Mouse (Mus musculus) stomach, postnatal 0 days (tissue): ENCODE data around the gene Mas1. TPM values are rescaled to one million over a fixed set of nuclear protein-coding genes. Genes with fewer than 3 reads are reported as not detected.

Experiments
- ATAC-seq: fragments of 200-750 bp; cut with Nextera tagmentation; 2 replicates; pipeline ENCODE4 v1.8.0; 2017; ENCODE audit not compliant: low FRiP score, low TSS enrichment
- DNase-seq: peaks from one replicate; pipeline ENCODE4 v3.0.0-alpha.2; 2016; ENCODE audit warnings: low spot score
- H3K27ac ChIP-seq: fragments of 300-500 bp; sonication (generic); replicated peaks from 2 replicates; pipeline ENCODE4 v1.5.1; 2014; ENCODE audit warnings: mild to moderate bottlenecking, control low read depth
- H3K27me3 ChIP-seq: fragments of 300-500 bp; sonication (generic); 2 replicates; pipeline ENCODE4 v1.6.1; 2014; ENCODE audit warnings: low read length; ENCODE audit not compliant: control insufficient read depth, insufficient read depth
- H3K36me3 ChIP-seq: fragments of 300-500 bp; sonication (generic); 2 replicates; pipeline ENCODE4 v1.6.1; 2014; ENCODE audit warnings: low read length, mixed read lengths; ENCODE audit not compliant: control insufficient read depth, insufficient read depth
- H3K4me1 ChIP-seq: fragments of 300-500 bp; sonication (generic); replicated peaks from 2 replicates; pipeline ENCODE4 v1.6.1; 2014; ENCODE audit warnings: antibody characterized with exemption; ENCODE audit not compliant: control insufficient read depth, insufficient read depth
- H3K4me2 ChIP-seq: fragments of 300-500 bp; sonication (generic); replicated peaks from 2 replicates; pipeline ENCODE4 v1.6.1; 2014; ENCODE audit warnings: low read depth, mild to moderate bottlenecking, control low read depth, moderate library complexity
- H3K4me3 ChIP-seq: fragments of 300-500 bp; sonication (generic); 2 replicates; pipeline ENCODE4 v1.5.1; 2014; ENCODE audit warnings: low read depth, low read length, control low read depth
- H3K9ac ChIP-seq: fragments of 300-500 bp; sonication (generic); 2 replicates; pipeline ENCODE4 v1.6.1; 2014; ENCODE audit warnings: mild to moderate bottlenecking, low read length, control low read depth, mixed read lengths
- H3K9me3 ChIP-seq: fragments of 300-500 bp; sonication (generic); 2 replicates; pipeline ENCODE4 v1.6.1; 2016; ENCODE audit warnings: low read length; ENCODE audit not compliant: control insufficient read depth
- CTCF ChIP-seq: IDR thresholded peaks from 2 replicates; pipeline ENCODE4 v1.5.1; 2016; ENCODE audit warnings: antibody characterized with exemption, low read depth, mild to moderate bottlenecking, moderate library complexity
- EP300 ChIP-seq: optimal IDR thresholded peaks from 2 replicates; pipeline ENCODE3; 2016; ENCODE audit warnings: antibody characterized with exemption
- WGBS: fragments of 180-500 bp; shearing (Covaris S2); extraction: QIAGEN DNeasy Blood & Tissue Kit; methylation state at CpG from one replicate; pipeline ENCODE4 v1.1.7; 2014; 5-methylcytosine and 5-hydroxymethylcytosine counted together
- polyA plus RNA-seq: library from polyadenylated mRNA; unstranded; fragments of >200 nt; fragmentation: Nextera tagmentation; extraction: Ambion mirVana; gene quantifications from 2 replicates; pipeline ENCODE4 v1.2.1, GENCODE M21; 2015

Mas1 gene
- polyA plus RNA-seq, 1 experiment from 2014 or later = 0.12 TPM

DNA sequence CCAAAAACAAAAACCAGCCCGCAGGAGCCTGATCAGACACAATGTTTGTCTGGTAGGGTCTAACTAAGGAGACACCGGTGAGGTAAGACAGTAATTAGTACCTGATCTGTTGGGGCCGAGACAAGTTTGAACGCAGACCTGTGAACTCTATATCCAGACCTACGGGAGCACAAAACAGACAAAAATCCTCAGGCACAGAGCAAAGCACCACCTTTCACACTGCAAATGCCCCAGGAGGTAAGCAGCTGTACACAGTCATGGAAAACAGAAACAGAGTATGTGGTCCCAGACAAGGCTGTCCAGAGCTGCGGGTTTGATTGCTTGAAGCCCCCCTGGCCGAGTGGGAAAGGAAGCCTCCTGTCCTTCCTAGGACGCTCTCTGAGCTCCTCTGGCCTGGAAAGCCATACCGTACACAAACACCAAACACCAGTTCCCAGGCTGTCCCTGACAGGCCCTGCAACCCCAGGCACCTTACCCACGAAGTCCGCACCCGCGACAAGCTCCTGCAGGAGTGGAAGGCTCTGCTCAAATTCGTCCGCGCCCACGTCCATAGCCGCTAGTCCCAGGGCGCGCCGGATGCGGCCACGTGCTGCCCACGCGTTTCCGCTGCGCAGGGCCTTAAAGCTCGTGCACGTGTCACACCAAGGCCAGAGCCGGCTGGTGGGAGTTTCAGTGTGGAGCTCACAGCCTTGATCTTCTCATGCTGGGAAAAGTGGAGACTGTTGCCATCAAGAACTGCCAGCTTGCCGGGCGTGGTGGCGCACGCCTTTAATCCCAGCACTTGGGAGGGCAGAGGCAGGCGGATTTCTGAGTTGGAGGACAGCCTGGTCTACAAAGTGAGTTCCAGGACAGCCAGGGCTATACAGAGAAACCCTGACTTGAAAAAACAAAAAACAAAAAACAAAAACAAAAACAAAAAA is 41.7 kb upstream of the Mas1 start, which contains the start of gene Pnldc1:
Gene Pnldc1 (minus strand): TSS at position 870 of the 920 bp plus-strand sequence.
- ATAC-seq (no peak; the same call in 1 of the 2 replicates), DNase-seq (no peak)
- Histone ChIP-seq H3K4me2 (no peak within 1 kb of the TSS), H3K36me3 (no peaks in the 10 kb centered on the region; the same call in none of the 2 replicates), H3K9me3 (no peaks in the 10 kb centered on the region), H3K4me3 (no peak within 1 kb of the TSS), H3K4me1 (no peaks in the 10 kb centered on the region), H3K27me3 (no peaks in the 10 kb centered on the region), H3K27ac (no peak within 1 kb of the TSS), H3K9ac (no peak within 1 kb of the TSS)
- 75% methylated on average over 35 of the region's 35 CpGs for whole genome bisulfite sequencing
- TF ChIP-seq EP300 = no peak
- no peak for TF ChIP-seq CTCF

DNA sequence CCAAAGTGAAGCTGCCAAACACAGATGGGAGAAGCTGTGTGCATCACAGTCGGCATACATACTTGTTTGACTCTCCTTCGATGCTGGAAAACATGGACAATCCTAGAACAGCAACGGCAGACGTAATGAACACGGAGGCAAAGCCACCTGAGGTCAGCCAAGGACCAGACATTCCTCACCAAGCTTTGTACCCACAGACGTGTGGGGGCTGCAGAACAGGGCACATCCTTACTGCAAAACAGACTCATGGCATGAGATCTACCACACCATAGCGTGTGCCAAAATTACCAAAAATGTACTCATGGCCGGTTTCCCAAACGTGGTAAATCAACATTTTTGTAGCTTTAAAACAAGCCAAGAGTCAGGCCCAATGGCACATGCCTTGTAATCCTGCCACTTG is 38.5 kb upstream of the Mas1 start:
- no peak overlapping the region for H3K9ac ChIP-seq
- H3K27ac ChIP-seq = no peak overlapping the region
- no peak for ATAC-seq
- H3K9me3 ChIP-seq = no peaks in the 10 kb centered on the region
- WGBS = 72% methylated on average over 9 of the region's 9 CpGs
- H3K27me3 ChIP-seq = no peaks in the 10 kb centered on the region
- no peaks in the 10 kb centered on the region; the same call in 1 of the 2 replicates for H3K36me3 ChIP-seq
- H3K4me3 ChIP-seq = no peak overlapping the region
- TF ChIP-seq EP300 = no peak
- TF ChIP-seq CTCF = no peak
- H3K4me2 ChIP-seq = no peak overlapping the region
- DNase-seq = no peak
- no peaks in the 10 kb centered on the region for H3K4me1 ChIP-seq

DNA sequence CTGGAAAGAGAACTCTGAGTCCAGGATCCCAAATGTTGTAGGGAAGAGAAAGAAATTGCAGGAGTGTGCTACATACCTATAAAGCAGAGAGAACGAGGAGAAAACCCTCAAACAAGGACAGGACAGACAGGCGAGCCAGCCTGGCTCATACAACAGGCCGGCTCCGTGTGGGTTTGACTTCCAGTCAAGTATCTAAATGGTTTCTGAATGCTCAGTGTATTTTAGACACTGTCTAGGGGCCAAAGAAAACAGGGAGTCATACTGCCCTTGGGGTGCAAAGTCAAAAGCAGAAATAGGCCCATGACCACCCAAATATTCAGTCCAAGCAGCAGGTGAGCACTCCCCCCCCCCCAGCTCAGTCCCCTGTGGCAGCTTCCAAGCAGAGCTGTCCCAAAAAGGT is 37.9 kb upstream of the Mas1 start:
- H3K36me3 ChIP-seq = no peaks in the 10 kb centered on the region; the same call in 1 of the 2 replicates
- ATAC-seq = no peak
- no peak overlapping the region for H3K4me2 ChIP-seq
- no peak overlapping the region for H3K27ac ChIP-seq
- H3K9ac ChIP-seq = no peak overlapping the region
- H3K4me3 ChIP-seq = no peak overlapping the region
- WGBS = 87% methylated on average over 4 of the region's 4 CpGs
- no peaks in the 10 kb centered on the region for H3K9me3 ChIP-seq
- H3K27me3 ChIP-seq = no peaks in the 10 kb centered on the region
- H3K4me1 ChIP-seq = no peaks in the 10 kb centered on the region
- DNase-seq = no peak
- no peak for TF ChIP-seq EP300
- TF ChIP-seq CTCF = no peak

GRCm38 (mm10) chr17:12904349-12904748 is 36.4 kb upstream of the Mas1 start:
- Histone ChIP-seq H3K36me3 (no peaks in the 10 kb centered on the region; the same call in 1 of the 2 replicates), H3K9me3 (no peaks in the 10 kb centered on the region), H3K9ac (no peak overlapping the region), H3K4me1 (no peaks in the 10 kb centered on the region), H3K4me3 (no peak overlapping the region), H3K27ac (no peak overlapping the region), H3K27me3 (no peaks in the 10 kb centered on the region), H3K4me2 (no peak overlapping the region)
- 65% methylated on average over 1 of the region's 1 CpGs for WGBS
- no peak for ATAC-seq
- no peak for DNase-seq
- TF ChIP-seq EP300 (no peak), CTCF (no peak)

GRCm38 (mm10) chr17:12903372-12904333 is 35.7 kb upstream of the Mas1 start:
- Histone ChIP-seq H3K9me3 (no peaks in the 10 kb centered on the region), H3K4me1 (no peaks in the 10 kb centered on the region), H3K4me3 (no peak overlapping the region), H3K27me3 (no peaks in the 10 kb centered on the region), H3K36me3 (no peaks in the 10 kb centered on the region; the same call in 1 of the 2 replicates), H3K27ac (no peak overlapping the region), H3K9ac (no peak overlapping the region), H3K4me2 (no peak overlapping the region)
- WGBS = 40% methylated on average over 11 of the region's 12 CpGs
- TF ChIP-seq EP300 = no peak
- no peak for TF ChIP-seq CTCF
- ATAC-seq = no peak
- DNase-seq = no peak
